Mouse (Mus musculus) brain, embryonic 14.5 days (tissue): Measurements from ENCODE around the gene Olfr550.

Experiments used
- CTCF ChIP-seq: fragments of 200-500 bp; IDR thresholded peaks from 2 replicates; pipeline ENCODE4 v1.5.1; 2012; ENCODE audit warnings: inconsistent platforms, mild to moderate bottlenecking, moderate library complexity, borderline replicate concordance; ENCODE audit not compliant: insufficient read depth, insufficient read length; ENCODE audit errors: extremely low read depth
- POLR2A ChIP-seq: fragments of 200-500 bp; IDR thresholded peaks from 2 replicates; pipeline ENCODE4 v1.6.1; 2012; ENCODE audit warnings: mild to moderate bottlenecking, inconsistent platforms, borderline replicate concordance; ENCODE audit not compliant: poor library complexity, insufficient read depth, insufficient read length, severe bottlenecking; ENCODE audit errors: extremely low read depth

DNA sequence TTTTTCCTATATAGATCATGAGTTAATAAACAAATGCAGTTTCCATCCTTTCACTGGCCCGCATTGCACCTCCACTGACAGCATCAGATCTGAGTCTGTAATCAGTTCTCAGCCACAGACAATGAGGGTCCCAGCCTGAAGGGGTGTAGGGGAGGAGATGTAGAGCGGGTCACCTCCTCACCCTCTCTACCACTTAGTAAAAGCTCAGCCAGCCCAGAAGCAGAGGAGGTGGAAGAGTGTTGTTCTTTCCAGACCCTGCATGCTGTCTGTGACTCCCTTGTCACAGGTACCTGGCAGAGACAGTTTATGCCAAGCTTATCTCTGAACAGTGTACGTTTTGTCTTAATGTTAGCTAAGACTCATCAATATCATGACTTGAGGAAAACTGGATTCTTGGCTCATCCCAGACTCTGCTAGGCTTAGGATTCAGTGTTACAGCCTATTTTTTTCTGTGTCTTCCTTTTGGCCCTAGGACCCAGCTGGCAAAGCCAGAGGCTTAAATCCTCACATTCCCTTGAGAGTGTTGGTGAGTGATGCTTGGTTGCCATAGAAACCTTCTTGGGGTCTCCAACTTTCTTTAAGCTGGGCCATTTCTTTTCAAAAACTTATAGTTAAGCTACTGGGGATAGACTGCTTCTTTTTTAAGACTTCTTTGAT is 2.1 kb downstream of the Olfr550 start:
- TF ChIP-seq CTCF (no peak), POLR2A (no peak)
